22 mouse cellular contexts compared by ENCODE assay signal in genomic region chr14:99278312-99278711, GRCm38 (mm10). TPM values are rescaled to one million over a fixed set of nuclear protein-coding genes. Genes with fewer than 3 reads are reported as not detected.
DNase-seq lines count a peak whose midpoint lies in the region; ATAC-seq and TF ChIP-seq lines count a peak whose summit lies in the region.
"Had no signal": no experiment of that assay in that cellular context is flagged by ENCODE, and none has a peak within 500 bp of the region (broad histone marks: within the 10 kb centered on the region; RNA-seq: fewer than 3 reads in every experiment).

No protein-coding gene starts in this region.

- H3K36me3 ChIP-seq in liver, postnatal 0 days (replicated peaks; ENCODE audit: insufficient read depth, low read length), result no peaks in the 10 kb centered on the region
- no peaks in the 10 kb centered on the region for H3K36me3 ChIP-seq in liver, embryonic 11.5 days (ENCODE audit: control insufficient read depth, insufficient read depth, low read length)
- no peaks in the 10 kb centered on the region for H3K36me3 ChIP-seq in midbrain, embryonic 12.5 days
- no peaks in the 10 kb centered on the region for H3K36me3 ChIP-seq in midbrain, embryonic 13.5 days
- H3K36me3 ChIP-seq: forebrain, embryonic 10.5 days; hindbrain, embryonic 12.5 days; hindbrain, embryonic 15.5 days had no signal

- peaks cover 8% of the 10 kb centered on the region for H3K4me1 ChIP-seq in liver, postnatal 0 days (ENCODE audit: insufficient read depth)
- no peaks in the 10 kb centered on the region for H3K4me1 ChIP-seq in liver, embryonic 11.5 days (replicated peaks; ENCODE audit: control insufficient read depth, insufficient read depth, low read length)
- H3K4me1 ChIP-seq in midbrain, embryonic 12.5 days, result peaks cover 7% of the 10 kb centered on the region
- H3K4me1 ChIP-seq in midbrain, embryonic 13.5 days (replicated peaks), result peaks cover 13% of the 10 kb centered on the region; the same call in 1 of the 2 replicates
- H3K4me1 ChIP-seq: hindbrain, embryonic 12.5 days; hindbrain, embryonic 15.5 days had no signal

- 38% methylated on average over 9 of the region's 9 CpGs for WGBS in liver, postnatal 0 days (ENCODE audit: insufficient replicate concordance)
- 47% methylated on average over 9 of the region's 9 CpGs for WGBS in liver, embryonic 11.5 days
- 7% methylated on average over 9 of the region's 9 CpGs for WGBS in midbrain, embryonic 12.5 days
- WGBS in midbrain, embryonic 13.5 days, result 7% methylated on average over 9 of the region's 9 CpGs

- 0 out of 2 replicates have a peak overlapping the region, but pooled peaks have one; percentile 9 for H3K4me2 ChIP-seq in liver, postnatal 0 days (ENCODE audit: low read depth, low read length)
- no peak overlapping the region for H3K4me2 ChIP-seq in liver, embryonic 11.5 days
- H3K4me2 ChIP-seq in midbrain, embryonic 12.5 days (replicated peaks), result peak overlapping the region; percentile 27; the same call in 1 of the 2 replicates
- H3K4me2 ChIP-seq in midbrain, embryonic 13.5 days (replicated peaks), result no peak overlapping the region
- H3K4me2 ChIP-seq: forebrain, embryonic 13.5 days; heart, embryonic 11.5 days; hindbrain, embryonic 12.5 days; hindbrain, embryonic 15.5 days had no signal

- H3K9me3 ChIP-seq in liver, postnatal 0 days (ENCODE audit: low read length), result no peaks in the 10 kb centered on the region
- no peaks in the 10 kb centered on the region for H3K9me3 ChIP-seq in liver, embryonic 11.5 days (ENCODE audit: control insufficient read depth, low read length)
- no peaks in the 10 kb centered on the region for H3K9me3 ChIP-seq in midbrain, embryonic 12.5 days
- no peaks in the 10 kb centered on the region for H3K9me3 ChIP-seq in midbrain, embryonic 13.5 days
- H3K9me3 ChIP-seq: forebrain, embryonic 10.5 days; forebrain, embryonic 13.5 days; hindbrain, embryonic 12.5 days; hindbrain, embryonic 15.5 days had no signal

- no peak for TF ChIP-seq EP300 in liver, postnatal 0 days (IDR thresholded peaks at IDR 0.05; ENCODE audit: low read depth)

- peak overlapping the region; percentile 29 for H3K27ac ChIP-seq in liver, postnatal 0 days (ENCODE audit: low read depth)
- H3K27ac ChIP-seq in liver, embryonic 11.5 days (ENCODE audit: low read depth, low read length), result no peak overlapping the region
- H3K27ac ChIP-seq in midbrain, embryonic 12.5 days (replicated peaks), result no peak overlapping the region
- no peak overlapping the region for H3K27ac ChIP-seq in midbrain, embryonic 13.5 days
- H3K27ac ChIP-seq: forebrain, embryonic 10.5 days; forebrain, embryonic 13.5 days; hindbrain, embryonic 12.5 days; hindbrain, embryonic 15.5 days had no signal

- no peak for TF ChIP-seq CTCF in liver, postnatal 0 days (IDR thresholded peaks at IDR 0.05; ENCODE audit: low read depth)

- H3K9ac ChIP-seq in liver, postnatal 0 days (replicated peaks), result no peak overlapping the region
- no peak overlapping the region for H3K9ac ChIP-seq in liver, embryonic 11.5 days (ENCODE audit: low read depth, low read length)
- no peak overlapping the region for H3K9ac ChIP-seq in midbrain, embryonic 12.5 days (replicated peaks)
- H3K9ac ChIP-seq in midbrain, embryonic 13.5 days (replicated peaks), result no peak overlapping the region
- H3K9ac ChIP-seq: forebrain, embryonic 13.5 days; hindbrain, embryonic 12.5 days; hindbrain, embryonic 15.5 days had no signal

- no peak for DNase-seq in liver, postnatal 0 days
- DNase-seq in liver, embryonic 11.5 days (ENCODE audit: low spot score), result no peak
- DNase-seq in 416B (ENCODE audit: low read depth), result peak; percentile 25
- no peak for DNase-seq in cerebellum, postnatal 25 days
- no peak for DNase-seq in kidney, postnatal 14 days
- DNase-seq: adrenal gland, postnatal 10 days; adrenal gland, postnatal 36 days; cerebellum, adult 18-20 months; cerebellum, adult 9-10 months; gastrocnemius, postnatal 10 days; gastrocnemius, postnatal 36 days; heart, adult 11 months had no signal

- no peak overlapping the region for H3K4me3 ChIP-seq in liver, postnatal 0 days (ENCODE audit: low read depth, low read length)
- H3K4me3 ChIP-seq in liver, embryonic 11.5 days (ENCODE audit: low read depth, low read length), result no peak overlapping the region
- H3K4me3 ChIP-seq in midbrain, embryonic 12.5 days, result no peak overlapping the region
- H3K4me3 ChIP-seq in midbrain, embryonic 13.5 days (replicated peaks), result no peak overlapping the region
- H3K4me3 ChIP-seq: forebrain, embryonic 10.5 days; forebrain, embryonic 13.5 days; hindbrain, embryonic 12.5 days; hindbrain, embryonic 15.5 days had no signal

- ATAC-seq in liver, postnatal 0 days, result no peak
- ATAC-seq in liver, embryonic 11.5 days (replicated peaks; ENCODE audit: low FRiP score), result no peak
- ATAC-seq in midbrain, embryonic 12.5 days (ENCODE audit: low FRiP score, low read depth), result peak; percentile 76; the same call in 1 of the 2 replicates
- ATAC-seq in midbrain, embryonic 13.5 days, result no peak
- 0 out of 2 replicates have a peak, but pooled peaks have one; percentile 10 for ATAC-seq in granulocyte monocyte progenitor cell, adult 5-6 weeks (replicated peaks; ENCODE audit: poor library complexity, severe bottlenecking)
- ATAC-seq: CD4-positive, CD25-positive, alpha-beta regulatory T cell, adult 4 months; forebrain, embryonic 13.5 days; forebrain, embryonic 16.5 days had no signal

- no peaks in the 10 kb centered on the region for H3K27me3 ChIP-seq in liver, postnatal 0 days (ENCODE audit: insufficient read depth, low read length)
- no peaks in the 10 kb centered on the region for H3K27me3 ChIP-seq in liver, embryonic 11.5 days (replicated peaks; ENCODE audit: control insufficient read depth, insufficient read depth, low read length)
- peaks cover 52% of the 10 kb centered on the region for H3K27me3 ChIP-seq in midbrain, embryonic 12.5 days
- H3K27me3 ChIP-seq in midbrain, embryonic 13.5 days, result peaks cover 42% of the 10 kb centered on the region
- H3K27me3 ChIP-seq: forebrain, embryonic 13.5 days; hindbrain, embryonic 15.5 days had no signal

RNA-seq across cellular contexts. Expression of gene Klf5, which starts 20.2 kb away (rescaled TPM):
- 2.0 and 2.6 TPM in 2 replicates for polyA plus RNA-seq in liver, postnatal 0 days (2015; fragmentation: Nextera tagmentation; extraction: Ambion mirVana)
- 2.7 and 3.5 TPM in 2 replicates for polyA plus RNA-seq in liver, embryonic 11.5 days (2014; fragmentation: Nextera tagmentation; extraction: Ambion mirVana)
- 3.9 and 4.0 TPM in 2 replicates for polyA plus RNA-seq in midbrain, embryonic 12.5 days (2016; fragmentation: Nextera tagmentation; extraction: Ambion mirVana)
- polyA plus RNA-seq in midbrain, embryonic 13.5 days (2015; fragmentation: Nextera tagmentation; extraction: Ambion mirVana), result 2.4 TPM in 2 replicates
- 0.41 and 2.0 TPM in 2 replicates for total RNA-seq in granulocyte monocyte progenitor cell, adult 5-6 weeks (2014; fragmentation: Nextera tagmentation)
- total RNA-seq in granulocyte monocyte progenitor cell, adult 5-6 weeks (2017), result 0.77 and 1.5 TPM in 2 replicates

Comparison
In these comparisons a context has a peak if more than half of its experiments do, and no peak if none do; other contexts are left out.
1. ATAC-seq: peak in midbrain, embryonic 12.5 days (single experiment) and granulocyte monocyte progenitor cell, adult 5-6 weeks (single experiment); none in liver, postnatal 0 days (single experiment), liver, embryonic 11.5 days (single experiment) and midbrain, embryonic 13.5 days (single experiment).
2. H3K4me2 ChIP-seq: peak in liver, postnatal 0 days (single experiment) and midbrain, embryonic 12.5 days (single experiment); none in liver, embryonic 11.5 days (single experiment) and midbrain, embryonic 13.5 days (single experiment).